Mouse (Mus musculus) embryo, embryonic 9.5 days (tissue): ENCODE results near the gene Mrtfa.
"Not testable (repeated sequence)": the region's sequence is repeated elsewhere in the genome, so short reads cannot be mapped to it uniquely, and the experiment has no call there.

Experiments used
- DNase-seq: peaks from one replicate; pipeline ENCODE4 v3.0.0-alpha.2; 2017; ENCODE audit errors: extremely low spot score

Mrtfa gene

DNA sequence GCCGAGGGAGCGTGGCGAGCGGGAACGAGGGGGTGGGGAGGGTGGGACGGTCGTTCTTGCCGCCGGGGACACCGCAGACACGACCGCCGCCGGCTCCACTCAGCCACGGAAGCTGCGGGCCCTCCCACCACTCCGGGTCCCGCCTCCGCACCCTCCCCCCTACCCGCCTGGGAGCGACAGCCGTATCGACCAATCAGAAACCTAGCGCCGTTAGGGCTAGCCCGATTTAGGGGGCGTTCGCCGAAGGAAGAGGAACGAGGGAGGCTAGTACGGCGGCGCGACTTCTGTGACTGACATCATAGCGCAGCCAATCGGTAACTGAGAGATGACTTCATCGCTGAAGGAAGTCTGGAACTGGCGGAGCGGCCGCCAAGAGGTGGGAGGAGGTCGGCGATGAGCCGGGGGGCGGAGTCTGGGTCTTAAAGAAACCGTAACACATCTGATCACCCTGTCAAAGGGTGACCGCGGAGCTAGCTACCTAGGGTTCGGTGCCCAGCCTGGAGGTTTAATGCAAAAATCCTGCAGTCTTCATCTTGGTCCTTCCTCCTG is at the start of gene Mrtfa:
TSS of gene Mrtfa (minus strand) at position 128 of the 549 bp plus-strand sequence.
- peak; percentile 100 for DNase-seq

- DNase-seq = no peak
Observed at GRCm38 (mm10) chr15:81239794-81240343, 49.3 kb upstream of the Mrtfa start.

- DNase-seq = peak; percentile 44
Observed at GRCm38 (mm10) chr15:81239261-81239660, 48.7 kb upstream of the Mrtfa start.

GRCm38 (mm10) chr15:81237471-81237870 is 46.9 kb upstream of the Mrtfa start:
- no peak for DNase-seq

- no peak for DNase-seq
Observed at GRCm38 (mm10) chr15:81236062-81236461, 45.5 kb upstream of the Mrtfa start.

- DNase-seq = peak; percentile 76
Observed at GRCm38 (mm10) chr15:81235086-81235920, 44.7 kb upstream of the Mrtfa start, which contains the start of gene Mchr1. Mchr1 (plus strand) TSS chr15:81235499.

- DNase-seq = no peak
Observed at GRCm38 (mm10) chr15:81231325-81231724, 40.8 kb upstream of the Mrtfa start.

DNA sequence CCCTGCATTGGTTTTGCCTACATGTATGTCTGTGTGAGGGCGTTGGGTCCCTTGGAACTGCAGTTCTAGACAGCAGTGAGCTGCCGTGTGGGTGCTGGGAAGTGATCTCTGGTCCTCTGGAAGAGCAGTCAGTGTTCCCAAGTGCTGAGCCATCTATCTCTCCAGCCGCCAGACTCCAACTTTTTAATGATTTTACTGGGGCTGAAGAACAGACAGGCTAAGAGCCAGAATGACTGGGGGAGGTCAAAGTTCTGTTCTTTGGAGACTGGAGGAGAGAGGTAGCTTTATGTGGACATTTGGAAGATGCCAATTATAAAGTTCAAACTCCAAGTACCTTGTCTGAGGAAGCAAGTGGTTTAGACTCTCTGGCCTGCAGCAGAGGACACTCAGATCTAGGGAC is 39.2 kb upstream of the Mrtfa start:
- no peak for DNase-seq

GRCm38 (mm10) chr15:81228258-81228657 is 37.7 kb upstream of the Mrtfa start:
- no peak for DNase-seq

GRCm38 (mm10) chr15:81227275-81227674 is 36.7 kb upstream of the Mrtfa start:
- DNase-seq = no peak

- DNase-seq = no peak
Observed at GRCm38 (mm10) chr15:81226796-81227195, 36.2 kb upstream of the Mrtfa start.

DNA sequence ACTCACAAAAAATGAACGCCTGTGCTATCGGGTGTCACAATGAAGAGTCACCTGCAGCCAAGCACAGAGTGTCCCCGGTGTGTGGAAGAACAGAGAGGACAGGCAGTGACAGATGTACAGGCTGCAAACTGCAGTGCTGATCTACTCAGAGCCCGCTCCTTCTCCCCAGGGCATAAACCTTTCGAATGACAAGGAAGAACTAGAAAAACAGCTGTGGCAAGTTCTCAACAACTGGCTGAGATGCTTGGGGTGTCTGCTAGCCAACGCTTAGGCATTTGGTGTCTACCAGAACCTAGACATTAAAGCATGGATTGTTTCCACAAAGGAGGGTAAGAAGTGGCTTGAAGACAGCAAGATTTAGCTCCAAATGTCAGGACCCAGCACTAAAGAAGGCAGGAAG is 35.2 kb upstream of the Mrtfa start:
- no peak for DNase-seq

- DNase-seq = no peak
Observed at GRCm38 (mm10) chr15:81225016-81225415, 34.5 kb upstream of the Mrtfa start.

GRCm38 (mm10) chr15:81221446-81221845 is 30.9 kb upstream of the Mrtfa start:
- no peak for DNase-seq

- not testable (repeated sequence) for DNase-seq
Observed at GRCm38 (mm10) chr15:81220051-81220450, 29.5 kb upstream of the Mrtfa start.

- no peak for DNase-seq
Observed at GRCm38 (mm10) chr15:81219054-81219453, 28.5 kb upstream of the Mrtfa start.

GRCm38 (mm10) chr15:81216906-81217653 is 26.5 kb upstream of the Mrtfa start:
- DNase-seq = no peak

DNA sequence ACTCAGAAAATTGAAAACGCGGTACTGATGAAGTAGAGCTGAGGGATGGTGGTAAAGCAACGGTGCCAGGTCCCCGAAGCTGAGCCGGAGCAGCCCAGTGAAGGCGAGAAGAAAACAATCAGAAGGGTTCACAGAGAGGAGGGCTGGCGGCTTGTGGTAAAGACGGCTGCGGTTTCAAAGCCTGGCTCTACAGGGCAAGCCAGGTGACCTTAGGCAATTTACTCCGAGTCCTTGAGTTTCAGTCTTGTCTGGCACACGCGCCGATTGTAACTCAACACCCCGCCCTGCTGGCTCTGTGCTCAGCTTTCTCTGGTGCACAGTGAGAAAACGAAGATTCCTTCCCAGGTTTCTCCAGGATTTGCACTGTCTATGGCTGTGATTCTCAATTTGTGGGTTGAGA is 22.4 kb upstream of the Mrtfa start:
- DNase-seq = peak; percentile 26

DNA sequence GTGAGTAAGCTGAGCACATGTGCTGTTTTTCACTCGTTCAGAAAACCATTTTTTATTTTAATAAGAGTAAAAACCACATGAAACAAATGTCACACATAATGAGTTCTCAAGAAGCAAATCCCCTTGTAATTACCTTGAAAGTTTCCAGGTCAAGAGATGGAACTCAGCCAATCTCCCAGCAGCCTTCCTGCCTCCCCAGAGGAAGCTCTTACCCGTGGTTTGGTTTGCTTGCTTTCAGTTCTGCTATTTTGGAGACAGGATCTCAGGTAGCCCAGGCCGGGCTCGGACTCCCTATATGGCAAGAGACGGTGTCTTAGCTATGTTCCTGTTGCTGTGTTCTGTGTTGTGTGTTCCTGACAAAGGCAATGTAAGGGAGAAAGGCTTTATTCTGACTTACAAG is 19.9 kb upstream of the Mrtfa start:
- no peak for DNase-seq

DNA sequence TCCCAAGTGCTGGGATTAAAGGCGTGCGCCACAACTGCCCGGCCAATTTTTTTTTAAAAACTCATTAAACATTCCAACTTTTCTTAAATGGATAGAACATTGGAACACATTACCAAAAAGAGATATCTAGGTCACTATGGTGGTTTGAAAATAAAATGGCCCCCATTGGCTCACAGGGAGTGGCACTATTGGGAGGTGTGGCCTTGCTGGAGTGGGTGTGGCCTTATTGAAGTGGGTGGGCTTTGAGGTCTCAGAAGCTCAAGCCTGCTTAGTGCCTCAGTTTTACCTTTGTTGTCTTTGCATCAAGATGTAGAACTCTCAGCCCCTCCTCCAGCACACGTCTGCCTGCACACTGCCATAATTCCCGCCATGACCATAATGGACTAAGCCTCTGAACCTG is 11.9 kb upstream of the Mrtfa start:
- DNase-seq = no peak

DNA sequence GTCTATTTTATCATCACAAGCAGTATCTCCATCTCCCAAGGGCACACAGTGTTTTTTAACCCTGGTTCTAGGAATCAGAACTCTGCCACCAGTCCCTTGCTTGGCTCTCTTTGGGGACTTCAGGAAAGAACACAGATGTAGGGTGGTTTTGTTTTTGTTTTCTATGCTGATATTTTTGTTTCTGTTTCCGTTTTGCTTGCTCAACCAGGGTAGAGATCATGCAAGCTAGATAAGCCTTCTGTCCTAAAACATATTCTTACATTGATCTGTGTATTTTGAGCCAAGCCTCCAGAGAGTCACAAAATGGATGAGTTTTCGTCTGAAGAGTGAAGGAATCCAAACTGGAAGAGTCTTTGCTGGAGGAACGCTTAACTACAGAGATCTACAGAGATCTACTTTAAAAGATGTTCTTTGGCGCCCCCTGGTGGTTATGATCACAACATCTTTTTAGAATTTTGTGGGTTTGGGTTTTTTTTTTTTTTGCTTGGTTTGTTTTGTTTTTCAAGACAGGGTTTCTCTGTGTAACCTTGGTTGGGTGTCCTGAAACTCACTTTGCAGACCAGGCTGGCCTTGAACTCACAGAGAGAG is 8.9 kb upstream of the Mrtfa start:
- DNase-seq = peak; percentile 63

- DNase-seq = no peak
Observed at GRCm38 (mm10) chr15:81198447-81198846, 7.9 kb upstream of the Mrtfa start.
